Mouse (Mus musculus): ENCODE data around the gene Shank2. TPM values are rescaled to one million over a fixed set of nuclear protein-coding genes. Genes with fewer than 3 reads are reported as not detected.
A peak's percentile ranks its signal among the peaks of the same experiment; 100 is the strongest.

The Shank2 gene
- polyA plus RNA-seq, 1 experiment = 2.4 TPM

GRCm38 (mm10) chr7:144097314-144097713 lies 95.6 kb downstream of the Shank2 start:
- Histone ChIP-seq H3K27ac (ENCODE audit: insufficient read depth, low read depth, low read length) (no peak overlapping the region), H3K4me3 (ENCODE audit: low read depth, low read length) (no peak overlapping the region), H3K4me1 (ENCODE audit: control insufficient read depth, insufficient read depth, insufficient read length, low read length) (no peaks in the 10 kb centered on the region), H3K36me3 (ENCODE audit: control insufficient read depth, insufficient read depth, low read length) (no peaks in the 10 kb centered on the region), H3K27me3 (ENCODE audit: control insufficient read depth, insufficient read depth, low read length) (no peaks in the 10 kb centered on the region)
- TF ChIP-seq POLR2A (IDR thresholded peaks at IDR 0.05; ENCODE audit: low read depth, low read length) (no peak), CTCF (IDR thresholded peaks at IDR 0.05; ENCODE audit: extremely low read depth, insufficient read length, insufficient replicate concordance, low read depth, low read length) (peak; percentile 40; the same call in 1 of the 2 replicates)
- 8% methylated on average over 2 of the region's 2 CpGs for WGBS

- H3K27me3 ChIP-seq (ENCODE audit: control insufficient read depth, insufficient read depth, low read length) = no peaks in the 10 kb centered on the region
- H3K4me1 ChIP-seq (ENCODE audit: control insufficient read depth, insufficient read depth, insufficient read length, low read length) = no peaks in the 10 kb centered on the region
- TF ChIP-seq POLR2A (IDR thresholded peaks at IDR 0.05; ENCODE audit: low read depth, low read length) (no peak), CTCF (IDR thresholded peaks at IDR 0.05; ENCODE audit: extremely low read depth, insufficient read length, insufficient replicate concordance, low read depth, low read length) (no peak)
- WGBS = 64% methylated on average over 4 of the region's 4 CpGs
- H3K4me3 ChIP-seq (ENCODE audit: low read depth, low read length) = no peak overlapping the region
- no peak overlapping the region for H3K27ac ChIP-seq (ENCODE audit: insufficient read depth, low read depth, low read length)
- H3K36me3 ChIP-seq (ENCODE audit: control insufficient read depth, insufficient read depth, low read length) = 0 out of 2 replicates have a peak, but pooled peaks cover 2% of the 10 kb centered on the region
Measured at GRCm38 (mm10) chr7:144102222-144102980, 100.7 kb downstream of the Shank2 start.

- TF ChIP-seq CTCF (IDR thresholded peaks at IDR 0.05; ENCODE audit: extremely low read depth, insufficient read length, insufficient replicate concordance, low read depth, low read length) = no peak
- no peak for TF ChIP-seq POLR2A (IDR thresholded peaks at IDR 0.05; ENCODE audit: low read depth, low read length)
Measured at GRCm38 (mm10) chr7:144105952-144106351, 104.2 kb downstream of the Shank2 start.

GRCm38 (mm10) chr7:144106352-144107011 lies 104.8 kb downstream of the Shank2 start:
- H3K4me1 ChIP-seq (ENCODE audit: control insufficient read depth, insufficient read depth, insufficient read length, low read length) = no peaks in the 10 kb centered on the region
- no peaks in the 10 kb centered on the region for H3K27me3 ChIP-seq (ENCODE audit: control insufficient read depth, insufficient read depth, low read length)
- TF ChIP-seq CTCF (IDR thresholded peaks at IDR 0.05; ENCODE audit: extremely low read depth, insufficient read length, insufficient replicate concordance, low read depth, low read length) = no peak
- TF ChIP-seq POLR2A (IDR thresholded peaks at IDR 0.05; ENCODE audit: low read depth, low read length) = no peak
- WGBS = 76% methylated on average over 9 of the region's 9 CpGs
- H3K27ac ChIP-seq (ENCODE audit: insufficient read depth, low read depth, low read length) = no peak overlapping the region
- H3K36me3 ChIP-seq (ENCODE audit: control insufficient read depth, insufficient read depth, low read length) = 0 out of 2 replicates have a peak, but pooled peaks cover 2% of the 10 kb centered on the region
- H3K4me3 ChIP-seq (ENCODE audit: low read depth, low read length) = no peak overlapping the region

More at GRCm38 (mm10) chr7:144105952-144106351, 104.2 kb downstream of the Shank2 start:
- H3K36me3 ChIP-seq (ENCODE audit: control insufficient read depth, insufficient read depth, low read length) = 0 out of 2 replicates have a peak, but pooled peaks cover 2% of the 10 kb centered on the region
- no peak overlapping the region for H3K27ac ChIP-seq (ENCODE audit: insufficient read depth, low read depth, low read length)
- no peak overlapping the region for H3K4me3 ChIP-seq (ENCODE audit: low read depth, low read length)
- H3K4me1 ChIP-seq (ENCODE audit: control insufficient read depth, insufficient read depth, insufficient read length, low read length) = no peaks in the 10 kb centered on the region
- 37% methylated on average over 1 of the region's 1 CpGs for WGBS
- H3K27me3 ChIP-seq (ENCODE audit: control insufficient read depth, insufficient read depth, low read length) = no peaks in the 10 kb centered on the region

GRCm38 (mm10) chr7:144108141-144108540 lies 106.4 kb downstream of the Shank2 start:
- Histone ChIP-seq H3K27me3 (ENCODE audit: control insufficient read depth, insufficient read depth, low read length) (no peaks in the 10 kb centered on the region), H3K36me3 (ENCODE audit: control insufficient read depth, insufficient read depth, low read length) (no peaks in the 10 kb centered on the region), H3K4me1 (ENCODE audit: control insufficient read depth, insufficient read depth, insufficient read length, low read length) (no peaks in the 10 kb centered on the region), H3K4me3 (ENCODE audit: low read depth, low read length) (no peak overlapping the region), H3K27ac (ENCODE audit: insufficient read depth, low read depth, low read length) (no peak overlapping the region)
- 88% methylated on average over 5 of the region's 5 CpGs for WGBS
- TF ChIP-seq POLR2A (IDR thresholded peaks at IDR 0.05; ENCODE audit: low read depth, low read length) = no peak
- no peak for TF ChIP-seq CTCF (IDR thresholded peaks at IDR 0.05; ENCODE audit: extremely low read depth, insufficient read length, insufficient replicate concordance, low read depth, low read length)

GRCm38 (mm10) chr7:144111026-144111604 lies 109.4 kb downstream of the Shank2 start:
- WGBS = 63% methylated on average over 4 of the region's 4 CpGs
- Histone ChIP-seq H3K4me3 (ENCODE audit: low read depth, low read length) (no peak overlapping the region), H3K27ac (ENCODE audit: insufficient read depth, low read depth, low read length) (no peak overlapping the region), H3K36me3 (ENCODE audit: control insufficient read depth, insufficient read depth, low read length) (no peaks in the 10 kb centered on the region), H3K4me1 (ENCODE audit: control insufficient read depth, insufficient read depth, insufficient read length, low read length) (no peaks in the 10 kb centered on the region), H3K27me3 (ENCODE audit: control insufficient read depth, insufficient read depth, low read length) (no peaks in the 10 kb centered on the region)
- TF ChIP-seq POLR2A (IDR thresholded peaks at IDR 0.05; ENCODE audit: low read depth, low read length) (no peak), CTCF (IDR thresholded peaks at IDR 0.05; ENCODE audit: extremely low read depth, insufficient read length, insufficient replicate concordance, low read depth, low read length) (no peak)

GRCm38 (mm10) chr7:144111981-144112380 lies 110.3 kb downstream of the Shank2 start:
- Histone ChIP-seq H3K4me3 (ENCODE audit: low read depth, low read length) (no peak overlapping the region), H3K4me1 (ENCODE audit: control insufficient read depth, insufficient read depth, insufficient read length, low read length) (no peaks in the 10 kb centered on the region), H3K36me3 (ENCODE audit: control insufficient read depth, insufficient read depth, low read length) (no peaks in the 10 kb centered on the region), H3K27me3 (ENCODE audit: control insufficient read depth, insufficient read depth, low read length) (no peaks in the 10 kb centered on the region), H3K27ac (ENCODE audit: insufficient read depth, low read depth, low read length) (no peak overlapping the region)
- WGBS = 74% methylated on average over 3 of the region's 3 CpGs
- no peak for TF ChIP-seq POLR2A (IDR thresholded peaks at IDR 0.05; ENCODE audit: low read depth, low read length)
- no peak for TF ChIP-seq CTCF (IDR thresholded peaks at IDR 0.05; ENCODE audit: extremely low read depth, insufficient read length, insufficient replicate concordance, low read depth, low read length)

Data from small intestine, adult 2 months (tissue).